8 mouse cellular contexts compared by ENCODE assay signal in the genomic region with DNA sequence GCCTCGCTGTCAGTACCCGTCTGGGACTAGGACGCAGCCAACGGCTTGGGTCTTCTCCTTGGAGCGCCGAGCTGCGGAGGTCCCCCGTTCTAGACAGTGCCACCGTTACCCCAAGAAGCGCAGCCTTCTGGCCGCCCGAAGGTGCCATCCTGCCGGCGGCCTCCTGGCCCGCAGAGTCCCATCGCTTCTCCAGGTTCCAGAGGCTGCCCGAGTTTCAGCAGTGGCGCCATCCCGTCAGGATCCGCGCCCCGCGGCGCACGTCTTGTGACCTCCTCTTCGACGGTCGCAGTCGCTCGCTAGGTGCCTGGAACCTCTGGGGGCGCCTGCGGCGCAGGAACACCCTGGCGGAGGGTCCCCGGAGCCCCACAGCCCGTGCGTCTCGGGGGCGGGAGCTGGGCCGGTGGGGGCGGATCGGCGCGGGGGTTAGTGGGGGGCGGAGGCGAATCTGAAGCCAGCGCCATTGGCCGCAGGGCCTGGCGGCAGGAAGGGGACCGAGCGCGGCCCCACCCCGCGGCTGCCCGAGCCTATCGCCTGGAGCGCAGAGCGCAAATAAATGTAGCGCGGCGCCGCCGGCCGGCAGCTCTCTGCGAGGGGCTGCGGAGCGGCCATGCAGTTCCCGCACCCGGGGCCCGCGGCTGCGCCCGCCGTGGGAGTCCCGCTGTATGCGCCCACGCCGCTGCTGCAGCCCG. TPM values are rescaled to one million over a fixed set of nuclear protein-coding genes. Genes with fewer than 3 reads are reported as not detected.
DNase-seq lines count a peak whose midpoint lies in the region; ATAC-seq lines count a peak whose summit lies in the region.

A gene (plus strand): TSS at position 548 of the 689 bp plus-strand sequence.

- DNase-seq in R1 (ENCODE audit: low read depth, low spot score): peak; percentile 85
- DNase-seq in cerebellum, postnatal 25 days: peak; percentile 13 to 28
- DNase-seq in gastrocnemius, postnatal 4 days (ENCODE audit: low spot score in 2 of 2): peak; percentile 72 to 80
- peak; percentile 81 for DNase-seq in intestine, embryonic 14.5 days (ENCODE audit: low spot score)
- peak; percentile 38 for DNase-seq in right cerebral cortex, postnatal 4 days
- DNase-seq in urinary bladder, postnatal 36 days (ENCODE audit: low spot score in 2 of 2): peak; percentile 57 to 77

- H3K4me3 ChIP-seq in intestine, embryonic 14.5 days (ENCODE audit: low read depth, low read length): peak within 1 kb of the TSS; percentile 50
- H3K4me3 ChIP-seq in limb, embryonic 13.5 days: peak within 1 kb of the TSS; percentile 52
- H3K4me3 ChIP-seq in midbrain, embryonic 12.5 days: peak within 1 kb of the TSS; percentile 44

- peaks cover 91% of the 10 kb centered on the region for H3K27me3 ChIP-seq in intestine, embryonic 14.5 days (replicated peaks; ENCODE audit: control insufficient read depth, insufficient read depth, low read length)
- peaks cover 91% of the 10 kb centered on the region for H3K27me3 ChIP-seq in limb, embryonic 13.5 days
- peaks cover 85% of the 10 kb centered on the region for H3K27me3 ChIP-seq in midbrain, embryonic 12.5 days

- H3K9me3 ChIP-seq in intestine, embryonic 14.5 days (ENCODE audit: control insufficient read depth, low read length): no peaks in the 10 kb centered on the region
- no peaks in the 10 kb centered on the region for H3K9me3 ChIP-seq in limb, embryonic 13.5 days
- no peaks in the 10 kb centered on the region for H3K9me3 ChIP-seq in midbrain, embryonic 12.5 days

- peak within 1 kb of the TSS; percentile 68 for H3K4me2 ChIP-seq in intestine, embryonic 14.5 days (ENCODE audit: low read length)
- peak within 1 kb of the TSS; percentile 70 for H3K4me2 ChIP-seq in limb, embryonic 13.5 days (replicated peaks)
- peak within 1 kb of the TSS; percentile 54 for H3K4me2 ChIP-seq in midbrain, embryonic 12.5 days (replicated peaks)

- peak within 1 kb of the TSS; percentile 43 for H3K9ac ChIP-seq in intestine, embryonic 14.5 days (ENCODE audit: low read length)
- H3K9ac ChIP-seq in limb, embryonic 13.5 days: peak within 1 kb of the TSS; percentile 60
- 0 out of 2 replicates have a peak within 1 kb of the TSS, but pooled peaks have one; percentile 1 for H3K9ac ChIP-seq in midbrain, embryonic 12.5 days (replicated peaks)

- no peaks in the 10 kb centered on the region for H3K36me3 ChIP-seq in intestine, embryonic 14.5 days (ENCODE audit: control insufficient read depth, insufficient read depth, low read length)
- no peaks in the 10 kb centered on the region for H3K36me3 ChIP-seq in limb, embryonic 13.5 days
- no peaks in the 10 kb centered on the region for H3K36me3 ChIP-seq in midbrain, embryonic 12.5 days

- peak within 1 kb of the TSS; percentile 43 for H3K27ac ChIP-seq in intestine, embryonic 14.5 days (ENCODE audit: low read depth)
- no peak within 1 kb of the TSS for H3K27ac ChIP-seq in limb, embryonic 13.5 days
- H3K27ac ChIP-seq in midbrain, embryonic 12.5 days (replicated peaks): no peak within 1 kb of the TSS

- 0 out of 2 replicates have a peak, but pooled peaks cover 4% of the 10 kb centered on the region for H3K4me1 ChIP-seq in intestine, embryonic 14.5 days (replicated peaks; ENCODE audit: control insufficient read depth, insufficient read depth, low read length)
- peaks cover 20% of the 10 kb centered on the region for H3K4me1 ChIP-seq in limb, embryonic 13.5 days
- peaks cover 16% of the 10 kb centered on the region for H3K4me1 ChIP-seq in midbrain, embryonic 12.5 days

- ATAC-seq in intestine, embryonic 14.5 days (replicated peaks; ENCODE audit: low FRiP score, low TSS enrichment, low read depth): peak; percentile 76
- peak; percentile 74 for ATAC-seq in limb, embryonic 13.5 days (ENCODE audit: low FRiP score, low read depth)
- ATAC-seq in midbrain, embryonic 12.5 days (ENCODE audit: low FRiP score, low read depth): peak; percentile 68

- WGBS in intestine, embryonic 14.5 days: under 1% methylated on average over 64 of the region's 79 CpGs
- WGBS in limb, embryonic 13.5 days: under 1% methylated on average over 60 of the region's 79 CpGs
- WGBS in midbrain, embryonic 12.5 days: 1% methylated on average over 74 of the region's 79 CpGs

RNA-seq across cellular contexts. Expression of the gene that starts here (rescaled TPM):
- 1 to 10 TPM; 4.6 to 5.6 TPM for total RNA-seq in gastrocnemius, postnatal 4 days (2021)
- 7.4 and 9.6 TPM in 2 replicates for polyA plus RNA-seq in intestine, embryonic 14.5 days (2014; fragmentation: Nextera tagmentation; extraction: Ambion mirVana)
- polyA plus RNA-seq in limb, embryonic 13.5 days (2015; fragmentation: Nextera tagmentation; extraction: Ambion mirVana): 12.4 and 13.0 TPM in 2 replicates
- 6.5 and 7.8 TPM in 2 replicates for polyA plus RNA-seq in midbrain, embryonic 12.5 days (2016; fragmentation: Nextera tagmentation; extraction: Ambion mirVana)

Comparison
In these comparisons a context has a peak if more than half of its experiments do, and no peak if none do; other contexts are left out.
1. DNase-seq: peak in every context shown above with its lines; median percentile 85 in R1; 81 in intestine, embryonic 14.5 days; 76 in gastrocnemius, postnatal 4 days; 67 in urinary bladder, postnatal 36 days; 38 in right cerebral cortex, postnatal 4 days; 20 in cerebellum, postnatal 25 days.
2. H3K9ac ChIP-seq: peak in every context shown above with its lines; median percentile 60 in limb, embryonic 13.5 days; 43 in intestine, embryonic 14.5 days; 1 in midbrain, embryonic 12.5 days.